Comparison of ENCODE assay signal across 8 mouse cellular contexts in genomic region chr5:114134091-114134534, GRCm38 (mm10). TPM values are rescaled to one million over a fixed set of nuclear protein-coding genes. Genes with fewer than 3 reads are reported as not detected.
DNase-seq lines count a peak whose midpoint lies in the region; ATAC-seq and TF ChIP-seq lines count a peak whose summit lies in the region.
"Had no signal": no experiment of that assay in that cellular context is flagged by ENCODE, and none has a peak within 500 bp of the region (broad histone marks: within the 10 kb centered on the region; RNA-seq: fewer than 3 reads in every experiment).

No protein-coding gene starts in this region.

- no peak overlapping the region for H3K27ac ChIP-seq in midbrain, postnatal 0 days (ENCODE audit: low read depth, low read length)
- H3K27ac ChIP-seq in midbrain, embryonic 15.5 days: no peak overlapping the region
- H3K27ac ChIP-seq in cortical plate, adult 2 months (ENCODE audit: insufficient read depth, low read length): no peak overlapping the region
- H3K27ac ChIP-seq in heart, embryonic 16.5 days (ENCODE audit: low read length): peak overlapping the region; percentile 56
- no peak overlapping the region for H3K27ac ChIP-seq in liver, embryonic 16.5 days (ENCODE audit: low read length)
- H3K27ac ChIP-seq in stomach, postnatal 0 days (replicated peaks): 0 out of 2 replicates have a peak overlapping the region, but pooled peaks have one; percentile 8
- H3K27ac ChIP-seq: neural tube, embryonic 12.5 days had no signal

- no peaks in the 10 kb centered on the region for H3K9me3 ChIP-seq in midbrain, postnatal 0 days (ENCODE audit: low read length)
- H3K9me3 ChIP-seq in midbrain, embryonic 15.5 days: no peaks in the 10 kb centered on the region
- H3K9me3 ChIP-seq in heart, embryonic 16.5 days (replicated peaks; ENCODE audit: control insufficient read depth, low read length): no peaks in the 10 kb centered on the region
- no peaks in the 10 kb centered on the region for H3K9me3 ChIP-seq in liver, embryonic 16.5 days (replicated peaks; ENCODE audit: control insufficient read depth, low read length)
- H3K9me3 ChIP-seq in stomach, postnatal 0 days (ENCODE audit: control insufficient read depth, low read length): no peaks in the 10 kb centered on the region
- H3K9me3 ChIP-seq: neural tube, embryonic 12.5 days had no signal

- ATAC-seq in midbrain, postnatal 0 days (ENCODE audit: low FRiP score): no peak
- ATAC-seq in midbrain, embryonic 15.5 days (replicated peaks): no peak
- peak; percentile 19 for ATAC-seq in heart, embryonic 16.5 days (replicated peaks; ENCODE audit: extremely low read depth, insufficient read depth, low FRiP score)
- peak; percentile 6 for ATAC-seq in liver, embryonic 16.5 days (ENCODE audit: low read depth)
- peak; percentile 31; the same call in 1 of the 2 replicates for ATAC-seq in stomach, postnatal 0 days (ENCODE audit: low FRiP score, low TSS enrichment)

- H3K4me1 ChIP-seq in midbrain, postnatal 0 days (ENCODE audit: insufficient read depth, low read length): peaks cover 4% of the 10 kb centered on the region; the same call in 1 of the 2 replicates
- H3K4me1 ChIP-seq in midbrain, embryonic 15.5 days: peaks cover 31% of the 10 kb centered on the region
- no peaks in the 10 kb centered on the region for H3K4me1 ChIP-seq in cortical plate, adult 2 months (ENCODE audit: control insufficient read depth, insufficient read depth, low read length)
- peaks cover 52% of the 10 kb centered on the region for H3K4me1 ChIP-seq in heart, embryonic 16.5 days (ENCODE audit: control insufficient read depth, insufficient read depth, low read length)
- H3K4me1 ChIP-seq in liver, embryonic 16.5 days (ENCODE audit: control insufficient read depth, low read depth, low read length): peaks cover 45% of the 10 kb centered on the region
- 0 out of 2 replicates have a peak, but pooled peaks cover 5% of the 10 kb centered on the region for H3K4me1 ChIP-seq in stomach, postnatal 0 days (replicated peaks; ENCODE audit: control insufficient read depth, insufficient read depth)

- H3K27me3 ChIP-seq in midbrain, postnatal 0 days (ENCODE audit: insufficient read depth, low read length): no peaks in the 10 kb centered on the region
- H3K27me3 ChIP-seq in midbrain, embryonic 15.5 days (replicated peaks): no peaks in the 10 kb centered on the region
- no peaks in the 10 kb centered on the region for H3K27me3 ChIP-seq in heart, embryonic 16.5 days (ENCODE audit: control insufficient read depth, insufficient read depth, low read length)
- H3K27me3 ChIP-seq in liver, embryonic 16.5 days (ENCODE audit: control insufficient read depth, insufficient read depth, low read depth, low read length): no peaks in the 10 kb centered on the region
- no peaks in the 10 kb centered on the region for H3K27me3 ChIP-seq in stomach, postnatal 0 days (ENCODE audit: control insufficient read depth, insufficient read depth, low read length)
- H3K27me3 ChIP-seq: neural tube, embryonic 12.5 days had no signal

- H3K4me3 ChIP-seq in midbrain, postnatal 0 days (ENCODE audit: low read depth, low read length): no peak overlapping the region
- no peak overlapping the region for H3K4me3 ChIP-seq in midbrain, embryonic 15.5 days
- no peak overlapping the region for H3K4me3 ChIP-seq in cortical plate, adult 2 months (ENCODE audit: insufficient read depth, low read length)
- no peak overlapping the region for H3K4me3 ChIP-seq in heart, embryonic 16.5 days (ENCODE audit: low read length)
- H3K4me3 ChIP-seq in liver, embryonic 16.5 days (ENCODE audit: low read depth, low read length): no peak overlapping the region
- no peak overlapping the region for H3K4me3 ChIP-seq in stomach, postnatal 0 days (ENCODE audit: low read depth, low read length)
- H3K4me3 ChIP-seq: neural tube, embryonic 12.5 days had no signal

- peak; percentile 66 for TF ChIP-seq CTCF in midbrain, postnatal 0 days (IDR thresholded peaks at IDR 0.05)
- TF ChIP-seq CTCF in cortical plate, adult 2 months (IDR thresholded peaks at IDR 0.05; ENCODE audit: extremely low read depth, insufficient read depth, low read length): peak; percentile 42
- peak; percentile 81 for TF ChIP-seq CTCF in stomach, postnatal 0 days (IDR thresholded peaks at IDR 0.05; ENCODE audit: low read depth)

- H3K9ac ChIP-seq in midbrain, postnatal 0 days (replicated peaks; ENCODE audit: low read length, poor library complexity, severe bottlenecking): no peak overlapping the region
- no peak overlapping the region for H3K9ac ChIP-seq in midbrain, embryonic 15.5 days
- no peak overlapping the region; the same call in 1 of the 2 replicates for H3K9ac ChIP-seq in heart, embryonic 16.5 days (ENCODE audit: low read length)
- no peak overlapping the region for H3K9ac ChIP-seq in liver, embryonic 16.5 days (ENCODE audit: low read depth, low read length)
- no peak overlapping the region for H3K9ac ChIP-seq in stomach, postnatal 0 days (ENCODE audit: low read length)
- H3K9ac ChIP-seq: neural tube, embryonic 12.5 days had no signal

- no peaks in the 10 kb centered on the region for H3K36me3 ChIP-seq in midbrain, postnatal 0 days (ENCODE audit: insufficient read depth, low read length)
- no peaks in the 10 kb centered on the region for H3K36me3 ChIP-seq in midbrain, embryonic 15.5 days (replicated peaks)
- H3K36me3 ChIP-seq in heart, embryonic 16.5 days (ENCODE audit: control insufficient read depth, insufficient read depth): 0 out of 2 replicates have a peak, but pooled peaks cover 2% of the 10 kb centered on the region
- no peaks in the 10 kb centered on the region for H3K36me3 ChIP-seq in liver, embryonic 16.5 days (ENCODE audit: control insufficient read depth, insufficient read depth)
- H3K36me3 ChIP-seq in stomach, postnatal 0 days (ENCODE audit: control insufficient read depth, insufficient read depth, low read length): no peaks in the 10 kb centered on the region

- 62% methylated on average over 6 of the region's 6 CpGs for WGBS in midbrain, postnatal 0 days
- 67% methylated on average over 6 of the region's 6 CpGs for WGBS in midbrain, embryonic 15.5 days
- 32% methylated on average over 6 of the region's 6 CpGs for WGBS in heart, embryonic 16.5 days
- WGBS in liver, embryonic 16.5 days (ENCODE audit: insufficient replicate concordance): 12% methylated on average over 6 of the region's 6 CpGs
- 40% methylated on average over 6 of the region's 6 CpGs for WGBS in stomach, postnatal 0 days

- peak; percentile 32 for DNase-seq in midbrain, postnatal 0 days (ENCODE audit: low spot score)
- peak; percentile 78 to 91 for DNase-seq in adrenal gland, adult (ENCODE audit: inconsistent age in 2 of 2, low spot score in 1 of 2)
- peak; percentile 83 for DNase-seq in stomach, postnatal 0 days (ENCODE audit: low spot score)

- H3K4me2 ChIP-seq in midbrain, postnatal 0 days (ENCODE audit: low read depth, low read length, poor library complexity, severe bottlenecking): no peak overlapping the region
- no peak overlapping the region for H3K4me2 ChIP-seq in midbrain, embryonic 15.5 days
- H3K4me2 ChIP-seq in heart, embryonic 16.5 days (ENCODE audit: low read depth, low read length): peak overlapping the region; percentile 21
- no peak overlapping the region for H3K4me2 ChIP-seq in liver, embryonic 16.5 days (ENCODE audit: low read depth, low read length)
- H3K4me2 ChIP-seq in stomach, postnatal 0 days (replicated peaks; ENCODE audit: low read depth): no peak overlapping the region
- H3K4me2 ChIP-seq: neural tube, embryonic 12.5 days had no signal

- no peak for TF ChIP-seq EP300 in stomach, postnatal 0 days (optimal IDR thresholded peaks at IDR 0.05)

- TF ChIP-seq POLR2A in cortical plate, adult 2 months (IDR thresholded peaks at IDR 0.05; ENCODE audit: extremely low read depth, insufficient read depth, low read length): no peak

RNA-seq across cellular contexts. Expression of gene Ung, which starts 3.9 kb away (rescaled TPM):
- 7.9 and 9.4 TPM in 2 replicates for total RNA-seq in midbrain, postnatal 0 days (2014; rRNA removed)
- polyA plus RNA-seq in midbrain, postnatal 0 days (2015; fragmentation: Nextera tagmentation; extraction: Ambion mirVana): 6.7 and 8.0 TPM in 2 replicates
- polyA plus RNA-seq in midbrain, embryonic 15.5 days (2015; fragmentation: Nextera tagmentation; extraction: Ambion mirVana): 8.5 and 9.7 TPM in 2 replicates
- polyA plus RNA-seq in cortical plate, adult 2 months (2012; rRNA removed): 2.6 and 3.9 TPM in 2 replicates
- 42.7 and 43.0 TPM in 2 replicates for polyA plus RNA-seq in heart, embryonic 16.5 days (2015; fragmentation: Nextera tagmentation; extraction: Ambion mirVana)
- 13.7 and 15.2 TPM in 2 replicates for polyA plus RNA-seq in liver, embryonic 16.5 days (2015; fragmentation: Nextera tagmentation; extraction: Ambion mirVana)
- 15.1 and 16.2 TPM in 2 replicates for polyA plus RNA-seq in stomach, postnatal 0 days (2015; fragmentation: Nextera tagmentation; extraction: Ambion mirVana)

RNA-seq across cellular contexts. Expression of gene Alkbh2, which starts 6.1 kb away (rescaled TPM):
- total RNA-seq in midbrain, postnatal 0 days (2014; rRNA removed): 6.3 and 6.4 TPM in 2 replicates
- 6.1 and 7.4 TPM in 2 replicates for polyA plus RNA-seq in midbrain, postnatal 0 days (2015; fragmentation: Nextera tagmentation; extraction: Ambion mirVana)
- 5.3 and 6.9 TPM in 2 replicates for polyA plus RNA-seq in midbrain, embryonic 15.5 days (2015; fragmentation: Nextera tagmentation; extraction: Ambion mirVana)
- polyA plus RNA-seq in cortical plate, adult 2 months (2012; rRNA removed): 8.4 and 11.5 TPM in 2 replicates
- polyA plus RNA-seq in heart, embryonic 16.5 days (2015; fragmentation: Nextera tagmentation; extraction: Ambion mirVana): 7.3 and 8.0 TPM in 2 replicates
- 2.5 and 3.4 TPM in 2 replicates for polyA plus RNA-seq in liver, embryonic 16.5 days (2015; fragmentation: Nextera tagmentation; extraction: Ambion mirVana)
- polyA plus RNA-seq in stomach, postnatal 0 days (2015; fragmentation: Nextera tagmentation; extraction: Ambion mirVana): 6.2 and 6.9 TPM in 2 replicates

RNA-seq across cellular contexts. Expression of gene Acacb, which starts 12.2 kb away (rescaled TPM):
- 2.0 and 2.7 TPM in 2 replicates for total RNA-seq in midbrain, postnatal 0 days (2014; rRNA removed)
- 5.6 and 6.5 TPM in 2 replicates for polyA plus RNA-seq in midbrain, postnatal 0 days (2015; fragmentation: Nextera tagmentation; extraction: Ambion mirVana)
- polyA plus RNA-seq in midbrain, embryonic 15.5 days (2015; fragmentation: Nextera tagmentation; extraction: Ambion mirVana): 5.0 and 5.8 TPM in 2 replicates
- 3.1 and 3.3 TPM in 2 replicates for polyA plus RNA-seq in cortical plate, adult 2 months (2012; rRNA removed)
- 12.0 and 13.9 TPM in 2 replicates for polyA plus RNA-seq in heart, embryonic 16.5 days (2015; fragmentation: Nextera tagmentation; extraction: Ambion mirVana)
- polyA plus RNA-seq in liver, embryonic 16.5 days (2015; fragmentation: Nextera tagmentation; extraction: Ambion mirVana): 0.35 and 0.65 TPM in 2 replicates
- polyA plus RNA-seq in stomach, postnatal 0 days (2015; fragmentation: Nextera tagmentation; extraction: Ambion mirVana): 1.3 and 1.4 TPM in 2 replicates

RNA-seq across cellular contexts. Expression of gene Svop, which starts 42.7 kb away (rescaled TPM):
- 175 and 176 TPM in 2 replicates for total RNA-seq in midbrain, postnatal 0 days (2014; rRNA removed)
- 105 and 109 TPM in 2 replicates for polyA plus RNA-seq in midbrain, postnatal 0 days (2015; fragmentation: Nextera tagmentation; extraction: Ambion mirVana)
- 104 and 115 TPM in 2 replicates for polyA plus RNA-seq in midbrain, embryonic 15.5 days (2015; fragmentation: Nextera tagmentation; extraction: Ambion mirVana)
- polyA plus RNA-seq in cortical plate, adult 2 months (2012; rRNA removed): 122 and 128 TPM in 2 replicates
- polyA plus RNA-seq in heart, embryonic 16.5 days (2015; fragmentation: Nextera tagmentation; extraction: Ambion mirVana): 0.14 and 0.27 TPM in 2 replicates
- 0.05 TPM in 1 of 2 replicates, not detected in the other for polyA plus RNA-seq in liver, embryonic 16.5 days (2015; fragmentation: Nextera tagmentation; extraction: Ambion mirVana)
- polyA plus RNA-seq in stomach, postnatal 0 days (2015; fragmentation: Nextera tagmentation; extraction: Ambion mirVana): 1.1 and 1.2 TPM in 2 replicates

Comparison
In these comparisons a context has a peak if more than half of its experiments do, and no peak if none do; other contexts are left out.
1. ATAC-seq: peak in heart, embryonic 16.5 days (single experiment), liver, embryonic 16.5 days (single experiment) and stomach, postnatal 0 days (single experiment); none in midbrain, postnatal 0 days (single experiment) and midbrain, embryonic 15.5 days (single experiment).
2. DNase-seq: peak in every context shown above with its lines; median percentile 84 in adrenal gland, adult; 83 in stomach, postnatal 0 days; 32 in midbrain, postnatal 0 days.
3. H3K27ac ChIP-seq: peak in heart, embryonic 16.5 days (single experiment) and stomach, postnatal 0 days (single experiment); none in midbrain, postnatal 0 days (single experiment), midbrain, embryonic 15.5 days (single experiment), cortical plate, adult 2 months (single experiment) and liver, embryonic 16.5 days (single experiment).
4. Peak in every context shown above with its lines, with median percentiles within 50 percentile points of each other: CTCF ChIP-seq.